Mouse (Mus musculus) left cerebral cortex, adult 18-20 months (tissue): ENCODE results near the gene Fam163b. TPM values are rescaled to one million over a fixed set of nuclear protein-coding genes. Genes with fewer than 3 reads are reported as not detected.

Experiments
- DNase-seq, 2 experiments: peaks; one replicate each; pipeline ENCODE4 v3.0.0; 2021 to 2022; ENCODE audit warnings: low spot score in 2 of 2, mixed read lengths in 1 of 2
- long read RNA-seq, 2 experiments: library from polyadenylated mRNA; stranded (forward); transcript quantifications; one replicate each; pipeline ENCODE4 v2.0.0; 2021
- total RNA-seq, 2 experiments: library from RNA; stranded (reverse); gene quantifications; 2 replicates each; pipeline ENCODE4 v1.2.3; 2021

Gene Fam163b
- total RNA-seq, result 100 to 1,000 TPM in 1 of 2 experiments, 10 to 100 TPM in 1; 98.9 to 107 TPM
- long read RNA-seq, experiment 1, transcript Fam163b-201 (3 exons, 2,959 nt), result major isoform, 45 of 55 reads
- long read RNA-seq, experiment 1, partial matches to known transcripts, result 3 of 55 reads
- long read RNA-seq, experiment 1, other reads (novel, unspliced or antisense), result 7 of 55 reads
- long read RNA-seq, experiment 2, transcript Fam163b-201 (3 exons, 2,959 nt), result major isoform, 18 of 34 reads
- long read RNA-seq, experiment 2, partial matches to known transcripts, result 1 of 34 reads
- long read RNA-seq, experiment 2, other reads (novel, unspliced or antisense), result 15 of 34 reads

- peak; percentile 43 to 67 for DNase-seq
Measured at GRCm38 (mm10) chr2:27141950-27142693, at the start of gene Fam163b. Fam163b (minus strand) TSS chr2:27142491.

GRCm38 (mm10) chr2:27189994-27190393, 47.7 kb upstream of the Fam163b start:
- no peak for DNase-seq

GRCm38 (mm10) chr2:27187531-27187930, 45.2 kb upstream of the Fam163b start:
- DNase-seq, result no peak

GRCm38 (mm10) chr2:27183734-27184133, 41.4 kb upstream of the Fam163b start:
- no peak for DNase-seq

- no peak for DNase-seq
Measured at GRCm38 (mm10) chr2:27181907-27182306, 39.6 kb upstream of the Fam163b start.

GRCm38 (mm10) chr2:27179101-27179500, 36.8 kb upstream of the Fam163b start:
- no peak for DNase-seq

- DNase-seq, result no peak
Measured at GRCm38 (mm10) chr2:27175696-27176267, 33.5 kb upstream of the Fam163b start.

- no peak for DNase-seq
Measured at GRCm38 (mm10) chr2:27174242-27174641, 32.0 kb upstream of the Fam163b start.

GRCm38 (mm10) chr2:27166999-27167398, 24.7 kb upstream of the Fam163b start:
- peak in 1 of 2 experiments; percentile 38 for DNase-seq

GRCm38 (mm10) chr2:27166074-27166473, 23.8 kb upstream of the Fam163b start:
- no peak for DNase-seq

- DNase-seq, result peak; percentile 68 to 84
Measured at GRCm38 (mm10) chr2:27164796-27165590, 22.7 kb upstream of the Fam163b start, which contains the start of gene Dbh. Dbh (plus strand) TSS chr2:27165233.

- DNase-seq, result peak; percentile 45 to 55
Measured at GRCm38 (mm10) chr2:27163851-27164250, 21.6 kb upstream of the Fam163b start.

- no peak for DNase-seq
Measured at GRCm38 (mm10) chr2:27162656-27163055, 20.4 kb upstream of the Fam163b start.

GRCm38 (mm10) chr2:27161526-27161925, 19.2 kb upstream of the Fam163b start:
- DNase-seq, result no peak

- DNase-seq, result no peak
Measured at GRCm38 (mm10) chr2:27156596-27156995, 14.3 kb upstream of the Fam163b start.

- DNase-seq, result no peak
Measured at GRCm38 (mm10) chr2:27154466-27155185, 12.3 kb upstream of the Fam163b start.

GRCm38 (mm10) chr2:27149457-27149856, 7.2 kb upstream of the Fam163b start:
- no peak for DNase-seq

GRCm38 (mm10) chr2:27146840-27147239, 4.5 kb upstream of the Fam163b start:
- DNase-seq, result no peak

- DNase-seq, result peak; percentile 46 to 65
Measured at GRCm38 (mm10) chr2:27144957-27145356, 2.7 kb upstream of the Fam163b start.

- DNase-seq, result no peak
Measured at GRCm38 (mm10) chr2:27138356-27138755, 3.9 kb downstream of the Fam163b start.

- no peak for DNase-seq
Measured at GRCm38 (mm10) chr2:27136789-27137188, 5.5 kb downstream of the Fam163b start.
